Mouse (Mus musculus) urinary bladder, adult 2 months (tissue): ENCODE results near the gene Nudcd3. TPM values are rescaled to one million over a fixed set of nuclear protein-coding genes. Genes with fewer than 3 reads are reported as not detected.

ENCODE experiments used
- DNase-seq: peaks from one replicate; pipeline ENCODE4 v3.0.0; 2022; ENCODE audit warnings: low spot score
- polyA plus RNA-seq: library from polyadenylated mRNA; depleted of rRNA; stranded (reverse); fragments of >200 nt; gene quantifications from 2 replicates; pipeline ENCODE4 v1.2.3, GENCODE M21; 2012

Gene Nudcd3
- polyA plus RNA-seq, 1 experiment, result 49.9 TPM

- DNase-seq, result no peak
Observed at GRCm38 (mm10) chr11:6178673-6179166, 21.5 kb downstream of the Nudcd3 start.

GRCm38 (mm10) chr11:6177781-6178420, 22.3 kb downstream of the Nudcd3 start:
- no peak for DNase-seq

- DNase-seq, result no peak
Observed at GRCm38 (mm10) chr11:6175506-6175905, 24.7 kb downstream of the Nudcd3 start.

GRCm38 (mm10) chr11:6174719-6175118, 25.5 kb downstream of the Nudcd3 start:
- DNase-seq, result no peak

GRCm38 (mm10) chr11:6169041-6169663, 31.1 kb downstream of the Nudcd3 start:
- DNase-seq, result no peak

GRCm38 (mm10) chr11:6166351-6166750, 33.9 kb downstream of the Nudcd3 start:
- DNase-seq, result no peak

- no peak for DNase-seq
Observed at GRCm38 (mm10) chr11:6165391-6166081, 34.7 kb downstream of the Nudcd3 start.

- no peak for DNase-seq
Observed at GRCm38 (mm10) chr11:6164781-6165180, 35.4 kb downstream of the Nudcd3 start.

GRCm38 (mm10) chr11:6163706-6164105, 36.5 kb downstream of the Nudcd3 start:
- no peak for DNase-seq

GRCm38 (mm10) chr11:6163062-6163461, 37.2 kb downstream of the Nudcd3 start:
- DNase-seq, result no peak

GRCm38 (mm10) chr11:6161549-6161948, 38.7 kb downstream of the Nudcd3 start:
- no peak for DNase-seq

GRCm38 (mm10) chr11:6160663-6161271, 39.4 kb downstream of the Nudcd3 start:
- DNase-seq, result no peak

- no peak for DNase-seq
Observed at GRCm38 (mm10) chr11:6159704-6160275, 40.4 kb downstream of the Nudcd3 start.

- DNase-seq, result no peak
Observed at GRCm38 (mm10) chr11:6158515-6158914, 41.7 kb downstream of the Nudcd3 start.

GRCm38 (mm10) chr11:6157119-6157518, 43.1 kb downstream of the Nudcd3 start:
- DNase-seq, result no peak

GRCm38 (mm10) chr11:6156651-6157050, 43.6 kb downstream of the Nudcd3 start:
- DNase-seq, result no peak

GRCm38 (mm10) chr11:6154211-6154701, 46.0 kb downstream of the Nudcd3 start:
- DNase-seq, result no peak

GRCm38 (mm10) chr11:6152864-6153263, 47.4 kb downstream of the Nudcd3 start:
- DNase-seq, result no peak

GRCm38 (mm10) chr11:6138233-6138950, 61.8 kb downstream of the Nudcd3 start:
- DNase-seq, result no peak

GRCm38 (mm10) chr11:6132886-6133285, 67.3 kb downstream of the Nudcd3 start:
- no peak for DNase-seq

- no peak for DNase-seq
Observed at GRCm38 (mm10) chr11:6130578-6130977, 69.6 kb downstream of the Nudcd3 start.
